Mouse (Mus musculus): ENCODE measurements around the gene Wdr31.

Gene Wdr31

GRCm38 (mm10) chr4:62410325-62410724 is 60.4 kb downstream of the Wdr31 start:
- in situ Hi-C loops (cut with MboI; ENCODE audit: low pct_unique_long_range_greater_than_20kb in 1 of 2, low sequenced_read_pairs in 2 of 2, unreplicated experiment in 1 of 2) = no loop called here

DNA sequence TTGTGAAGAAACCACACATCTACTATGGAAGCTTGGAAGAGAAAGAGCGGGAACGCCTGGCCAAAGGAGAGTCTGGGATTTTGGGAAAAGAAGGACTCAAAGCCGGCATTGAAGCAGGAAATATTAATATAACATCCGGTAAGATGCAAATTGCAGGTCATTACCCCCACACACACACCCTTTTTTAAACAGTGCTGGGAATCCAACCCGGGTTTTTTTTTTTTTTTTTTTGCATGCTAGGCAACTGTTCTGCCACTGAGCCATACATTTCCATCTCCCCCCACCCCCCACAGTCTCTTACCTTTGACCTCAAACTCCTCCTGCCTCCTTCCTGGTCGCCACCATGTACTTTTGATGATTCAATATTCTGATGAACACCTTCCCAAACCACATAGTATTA is 61.1 kb downstream of the Wdr31 start:
- in situ Hi-C loops (cut with MboI; ENCODE audit: low pct_unique_long_range_greater_than_20kb in 1 of 2, low sequenced_read_pairs in 2 of 2, unreplicated experiment in 1 of 2) = no loop called here

DNA sequence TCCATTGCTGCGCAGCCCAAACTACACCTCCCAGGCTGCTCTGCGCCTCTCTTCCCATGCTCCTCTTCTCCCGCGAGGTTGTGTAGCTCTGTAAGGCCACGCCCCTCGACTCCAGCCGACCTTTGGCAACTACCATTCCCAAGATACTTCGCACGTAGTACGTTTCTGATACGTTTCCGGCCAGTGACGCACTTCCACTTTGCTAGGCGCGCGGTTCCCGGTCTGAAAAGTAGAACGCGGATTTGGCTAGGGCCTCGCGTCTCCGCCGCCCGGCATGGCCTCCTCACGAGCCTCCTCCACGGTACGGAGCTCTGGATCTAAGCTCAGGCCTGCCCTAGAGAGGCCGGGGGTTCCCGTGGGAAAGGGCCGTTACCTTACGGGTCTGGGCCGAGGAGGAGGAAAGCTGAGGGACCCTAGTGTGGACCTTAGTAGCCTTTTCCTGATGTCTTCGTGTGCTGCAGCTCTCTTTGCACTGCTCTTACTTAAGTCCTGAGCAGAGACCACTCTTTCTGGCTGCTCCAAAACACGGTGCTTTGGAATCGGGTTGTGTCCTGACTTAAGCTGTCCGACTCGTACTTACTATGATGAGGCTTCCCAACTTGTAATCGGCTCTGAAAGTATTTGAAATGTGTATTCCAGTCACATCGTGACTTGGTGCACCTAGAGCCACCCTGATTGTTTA is 62.0 kb downstream of the Wdr31 start, which contains the start of the genes Cdc26 and Prpf4:
Gene Cdc26, minus strand, starts transcription at position 42 of the 682 bp plus-strand sequence.
Gene Prpf4, plus strand, starts transcription at position 197 of the 682 bp plus-strand sequence.
- in situ Hi-C loops (cut with MboI; ENCODE audit: low pct_unique_long_range_greater_than_20kb in 1 of 2, low sequenced_read_pairs in 2 of 2, unreplicated experiment in 1 of 2) = no loop called here

DNA sequence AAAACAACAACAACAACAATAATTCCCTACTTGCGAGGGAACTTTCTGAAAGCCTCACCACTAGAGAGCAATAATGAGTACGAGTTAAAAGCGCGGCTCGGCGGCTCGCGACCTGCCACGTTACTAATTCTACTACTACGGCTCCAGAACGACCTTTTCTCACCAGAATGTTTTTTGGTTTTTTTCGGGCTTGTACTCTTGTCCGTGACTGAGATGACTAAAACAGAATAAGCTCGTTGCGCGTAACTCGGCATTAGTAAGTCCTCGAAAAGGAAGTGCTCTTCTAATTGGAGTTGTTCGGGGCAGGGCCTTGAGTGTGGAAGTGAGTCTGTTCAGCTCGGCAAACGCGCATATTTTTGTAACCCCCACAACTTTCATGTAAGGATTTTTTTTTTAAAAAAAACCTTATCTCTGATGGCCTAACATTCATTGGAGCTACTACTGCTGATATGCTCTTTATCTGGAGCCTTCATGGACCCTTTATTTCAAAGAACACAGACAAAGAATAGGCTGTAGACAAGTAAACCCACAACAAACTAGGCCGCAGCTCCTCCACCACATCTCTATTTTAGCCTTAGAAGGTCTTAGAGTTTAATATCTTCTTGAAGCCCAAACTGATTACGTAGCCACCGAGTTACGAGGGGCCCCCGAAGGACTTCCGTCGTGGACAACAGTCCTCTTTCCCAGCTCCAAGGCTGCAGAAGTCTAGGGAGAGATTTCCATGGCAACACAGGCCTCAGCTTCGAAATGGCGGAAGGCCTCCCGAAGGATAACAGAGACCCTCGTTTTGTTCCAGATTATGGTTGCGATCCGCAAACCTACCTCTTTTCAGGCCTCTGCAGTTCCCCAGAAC is 62.7 kb downstream of the Wdr31 start:
- in situ Hi-C loops (cut with MboI; ENCODE audit: low pct_unique_long_range_greater_than_20kb in 1 of 2, low sequenced_read_pairs in 2 of 2, unreplicated experiment in 1 of 2) = no loop called here

- in situ Hi-C loops (cut with MboI; ENCODE audit: low pct_unique_long_range_greater_than_20kb in 1 of 2, low sequenced_read_pairs in 2 of 2, unreplicated experiment in 1 of 2) = no loop called here
Measured at GRCm38 (mm10) chr4:62406133-62406532, 64.6 kb downstream of the Wdr31 start.

DNA sequence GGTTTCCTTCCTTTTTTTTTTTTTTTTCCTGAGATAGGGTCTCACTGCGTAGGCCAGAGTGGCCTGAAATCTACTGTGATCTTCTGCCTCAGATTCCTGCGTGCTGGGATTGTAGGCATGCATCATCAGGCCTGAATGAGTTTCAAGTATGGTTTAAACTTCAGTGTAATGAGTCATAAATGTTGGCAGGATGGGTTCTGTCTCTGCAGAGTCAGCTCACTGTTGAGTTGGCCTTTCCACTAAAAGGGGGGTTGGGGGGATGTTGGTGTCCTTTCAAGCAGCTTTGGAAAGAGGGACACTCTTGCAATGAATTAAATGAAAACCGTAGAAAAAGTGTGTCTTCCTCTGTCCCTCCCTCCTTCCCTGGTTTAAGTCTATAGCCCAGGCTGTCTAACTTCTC is 71.7 kb downstream of the Wdr31 start:
- in situ Hi-C loops (cut with MboI; ENCODE audit: low pct_unique_long_range_greater_than_20kb in 1 of 2, low sequenced_read_pairs in 2 of 2, unreplicated experiment in 1 of 2) = no loop called here
